Mouse (Mus musculus) megakaryocyte, embryonic 14.5 days (primary cell): ENCODE results near the gene Tinag. TPM values are rescaled to one million over a fixed set of nuclear protein-coding genes. Genes with fewer than 3 reads are reported as not detected.
"Not testable (repeated sequence)": the region's sequence is repeated elsewhere in the genome, so short reads cannot be mapped to it uniquely, and the experiment has no call there.

Source experiments
- H3K27me3 ChIP-seq: replicated peaks from 2 replicates; pipeline ENCODE3; 2012; ENCODE audit warnings: inconsistent platforms
- H3K36me3 ChIP-seq: replicated peaks from 2 replicates; pipeline ENCODE3; 2012; ENCODE audit warnings: low read length, inconsistent platforms, mixed read lengths
- H3K4me1 ChIP-seq: 2 replicates; pipeline ENCODE4 v1.6.1; 2012; ENCODE audit warnings: inconsistent platforms
- H3K4me3 ChIP-seq: replicated peaks from 2 replicates; pipeline ENCODE3; 2012; ENCODE audit warnings: moderate library complexity, mild to moderate bottlenecking, inconsistent platforms
- H3K9me3 ChIP-seq: 2 replicates; pipeline ENCODE4 v1.6.1; 2012; ENCODE audit warnings: inconsistent platforms
- FLI1 ChIP-seq: IDR thresholded peaks from 2 replicates; pipeline ENCODE4 v1.6.1; 2012; ENCODE audit warnings: low read length, inconsistent platforms, mixed read lengths
- GATA1 ChIP-seq: IDR thresholded peaks from 3 replicates; pipeline ENCODE4 v1.6.1; 2012; ENCODE audit warnings: mixed read lengths, low read length, inconsistent platforms, borderline replicate concordance
- polyA plus RNA-seq: library from polyadenylated mRNA; stranded (reverse); fragments of >175 nt; gene quantifications from 2 replicates; pipeline ENCODE4 v1.2.3, GENCODE M21; 2012; ENCODE audit warnings: low replicate concordance; ENCODE audit not compliant: insufficient read depth

Gene Tinag
- not detected in 2 replicates for polyA plus RNA-seq

GRCm38 (mm10) chr9:77045585-77045984 is at the start of gene Tinag:
Tinag (minus strand) TSS chr9:77045794.
- Histone ChIP-seq H3K36me3 (no peaks in the 10 kb centered on the region), H3K27me3 (no peaks in the 10 kb centered on the region), H3K4me3 (no peak within 1 kb of the TSS), H3K9me3 (no peaks in the 10 kb centered on the region), H3K4me1 (no peaks in the 10 kb centered on the region)
- TF ChIP-seq GATA1 (no peak), FLI1 (no peak)

DNA sequence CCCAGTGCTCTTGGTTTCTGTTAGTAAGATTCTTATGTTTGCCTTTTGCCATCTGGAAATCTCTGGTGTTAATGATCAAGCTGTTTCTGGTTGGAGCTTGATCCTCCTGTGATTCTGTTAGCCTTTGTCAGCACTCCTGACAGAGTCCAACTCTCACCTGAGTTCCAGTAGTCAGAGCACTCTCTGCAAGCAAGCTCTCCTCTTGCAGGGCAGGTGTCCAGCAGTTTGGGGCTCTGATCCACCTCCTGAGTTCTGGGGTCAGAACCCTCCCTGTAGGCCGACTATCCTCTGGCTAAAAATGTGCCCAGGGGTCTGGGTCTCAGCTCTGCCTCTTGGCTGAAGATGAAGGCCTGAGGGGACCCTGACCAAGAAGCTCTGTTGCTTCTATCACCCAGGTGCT is 37.6 kb upstream of the Tinag start:
- H3K4me1 ChIP-seq, H3K27me3 ChIP-seq, H3K36me3 ChIP-seq, H3K4me3 ChIP-seq, H3K9me3 ChIP-seq: not testable (repeated sequence)

DNA sequence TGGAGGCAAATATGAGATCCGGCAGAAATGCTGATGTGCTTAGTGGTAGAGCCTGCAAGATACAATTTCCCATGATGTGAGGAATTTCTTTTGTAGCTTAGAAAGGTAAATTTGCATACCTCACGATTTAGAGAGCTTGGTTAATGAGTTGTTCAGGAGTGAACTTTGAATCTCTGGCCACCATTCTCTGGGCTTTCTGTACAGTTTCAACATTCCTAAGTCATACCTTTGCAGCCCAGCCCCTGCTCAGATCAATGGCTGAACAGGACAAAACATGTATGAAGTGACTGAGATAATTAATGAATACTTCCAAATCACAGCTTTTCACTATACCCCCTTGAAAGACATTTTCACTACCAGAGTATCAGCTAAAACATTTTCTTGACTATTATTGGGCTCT is 26.1 kb upstream of the Tinag start:
- Histone ChIP-seq H3K4me3 (no peak overlapping the region), H3K4me1 (no peaks in the 10 kb centered on the region), H3K9me3 (no peaks in the 10 kb centered on the region), H3K36me3 (no peaks in the 10 kb centered on the region), H3K27me3 (no peaks in the 10 kb centered on the region)
- TF ChIP-seq GATA1 (no peak), FLI1 (no peak)

GRCm38 (mm10) chr9:77056611-77057010 is 11.0 kb upstream of the Tinag start:
- Histone ChIP-seq H3K9me3 (no peaks in the 10 kb centered on the region), H3K4me3 (no peak overlapping the region), H3K36me3 (no peaks in the 10 kb centered on the region), H3K4me1 (peaks cover 4% of the 10 kb centered on the region; the same call in 1 of the 2 replicates), H3K27me3 (no peaks in the 10 kb centered on the region)
- no peak for TF ChIP-seq GATA1
- TF ChIP-seq FLI1: no peak

DNA sequence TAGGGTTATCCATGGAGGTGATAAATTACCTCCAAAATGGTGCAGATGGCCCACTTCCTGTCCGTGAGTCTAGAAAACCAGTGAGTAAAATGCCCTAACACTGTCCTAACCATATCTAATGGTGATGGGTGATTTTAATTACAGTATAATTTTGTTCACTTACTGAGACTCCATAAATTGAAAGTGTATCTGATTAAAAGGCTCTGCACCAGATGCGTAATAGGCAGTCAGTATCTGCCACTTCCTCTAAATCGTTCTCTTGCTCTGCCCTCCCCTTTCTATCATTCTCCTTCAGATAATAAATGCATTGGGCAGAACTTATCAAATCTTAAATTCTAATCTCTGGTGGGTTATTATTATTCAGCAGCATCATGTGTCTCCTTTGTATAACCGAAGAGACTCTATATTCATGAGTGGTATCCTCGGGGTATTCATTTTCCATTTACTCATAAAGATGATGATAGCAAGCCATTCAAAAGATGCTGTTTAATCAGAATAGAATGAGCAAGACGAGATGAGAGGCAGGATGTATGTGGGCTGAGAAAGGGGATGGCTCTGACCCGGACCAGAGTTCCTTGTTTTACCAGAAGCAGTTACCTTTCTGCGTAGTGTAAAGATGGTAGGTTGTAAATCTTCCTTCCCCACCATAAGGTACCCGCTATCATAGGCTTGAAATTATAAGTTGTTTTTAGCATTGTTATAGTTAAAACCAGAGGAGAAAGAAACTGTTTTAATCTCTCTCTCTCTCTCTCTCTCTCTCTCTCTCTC is 9.0 kb upstream of the Tinag start:
- H3K9me3 ChIP-seq: no peaks in the 10 kb centered on the region
- no peaks in the 10 kb centered on the region for H3K36me3 ChIP-seq
- peaks cover 12% of the 10 kb centered on the region; the same call in 1 of the 2 replicates for H3K4me1 ChIP-seq
- no peak for TF ChIP-seq GATA1
- no peak for TF ChIP-seq FLI1
- H3K27me3 ChIP-seq: no peaks in the 10 kb centered on the region
- no peak overlapping the region for H3K4me3 ChIP-seq

GRCm38 (mm10) chr9:77051406-77051805 is 5.8 kb upstream of the Tinag start:
- Histone ChIP-seq H3K9me3 (no peaks in the 10 kb centered on the region), H3K36me3 (no peaks in the 10 kb centered on the region)
- TF ChIP-seq FLI1: no peak
- no peak for TF ChIP-seq GATA1

GRCm38 (mm10) chr9:77049669-77050068 is 4.1 kb upstream of the Tinag start:
- no peak for TF ChIP-seq GATA1
- TF ChIP-seq FLI1: no peak
- H3K36me3 ChIP-seq: no peaks in the 10 kb centered on the region
- H3K9me3 ChIP-seq: no peaks in the 10 kb centered on the region
- no peaks in the 10 kb centered on the region for H3K27me3 ChIP-seq
- no peak overlapping the region for H3K4me3 ChIP-seq
- H3K4me1 ChIP-seq: peaks cover 9% of the 10 kb centered on the region; the same call in 1 of the 2 replicates

More at GRCm38 (mm10) chr9:77051406-77051805, 5.8 kb upstream of the Tinag start:
- peaks cover 9% of the 10 kb centered on the region; the same call in 1 of the 2 replicates for H3K4me1 ChIP-seq
- H3K27me3 ChIP-seq: no peaks in the 10 kb centered on the region
- H3K4me3 ChIP-seq: no peak overlapping the region

DNA sequence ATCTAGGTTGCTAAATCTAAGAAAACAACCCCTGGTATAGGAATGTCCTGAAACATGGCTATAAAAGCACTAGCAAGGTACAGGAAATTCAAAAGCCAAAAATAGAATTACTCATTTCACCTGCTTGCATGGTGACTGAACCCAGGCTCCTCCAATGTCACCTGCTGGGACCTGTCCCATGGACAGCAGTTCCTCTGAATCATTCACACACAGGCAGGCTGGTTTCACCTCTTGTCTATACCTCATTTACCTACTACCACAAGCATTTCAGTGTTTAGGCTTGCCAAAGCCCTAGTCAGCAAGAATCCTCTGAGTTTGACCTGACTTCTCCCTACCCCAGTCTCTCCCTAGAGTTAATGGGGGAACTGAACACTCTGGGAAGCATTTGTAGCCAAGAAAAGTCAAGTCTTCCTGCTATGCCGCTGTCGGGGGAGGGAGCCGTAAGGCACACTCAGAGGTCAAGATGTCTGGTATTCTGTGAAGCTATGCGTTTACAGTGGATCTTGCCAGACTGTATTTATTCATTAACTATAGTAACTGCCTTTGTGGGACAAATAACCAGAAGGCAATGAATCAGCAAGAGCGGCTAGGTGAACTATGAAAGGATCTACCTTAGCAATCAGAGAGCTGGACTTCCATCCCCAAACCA is 597 bp upstream of the Tinag start:
- H3K36me3 ChIP-seq: no peaks in the 10 kb centered on the region
- H3K27me3 ChIP-seq: no peaks in the 10 kb centered on the region
- peaks cover 3% of the 10 kb centered on the region; the same call in 1 of the 2 replicates for H3K4me1 ChIP-seq
- H3K4me3 ChIP-seq: no peak overlapping the region
- H3K9me3 ChIP-seq: no peaks in the 10 kb centered on the region
- TF ChIP-seq FLI1: no peak
- TF ChIP-seq GATA1: no peak

DNA sequence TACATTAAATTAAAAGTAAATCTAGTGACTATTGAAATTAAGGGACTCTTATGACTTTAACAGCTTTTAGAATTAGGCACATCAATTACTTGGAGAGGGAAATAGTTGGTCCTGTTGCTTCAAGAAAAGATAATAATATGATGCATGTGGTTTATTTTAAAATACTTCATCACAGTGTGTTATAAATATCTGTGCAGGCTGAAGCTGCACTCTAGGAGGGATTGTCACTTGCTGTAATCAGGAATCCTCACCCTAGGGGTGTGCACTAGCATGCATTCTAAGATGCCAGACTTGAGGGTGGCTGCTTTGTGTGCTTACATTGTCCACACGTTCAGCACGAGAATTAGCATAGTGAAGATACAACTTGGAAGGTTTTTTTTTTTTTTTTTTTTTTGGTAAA is 10.2 kb downstream of the Tinag start:
- H3K4me1 ChIP-seq: no peaks in the 10 kb centered on the region
- H3K9me3 ChIP-seq: no peaks in the 10 kb centered on the region
- no peaks in the 10 kb centered on the region for H3K36me3 ChIP-seq
- TF ChIP-seq FLI1 (no peak), GATA1 (no peak)
- no peak overlapping the region for H3K4me3 ChIP-seq
- no peaks in the 10 kb centered on the region for H3K27me3 ChIP-seq

DNA sequence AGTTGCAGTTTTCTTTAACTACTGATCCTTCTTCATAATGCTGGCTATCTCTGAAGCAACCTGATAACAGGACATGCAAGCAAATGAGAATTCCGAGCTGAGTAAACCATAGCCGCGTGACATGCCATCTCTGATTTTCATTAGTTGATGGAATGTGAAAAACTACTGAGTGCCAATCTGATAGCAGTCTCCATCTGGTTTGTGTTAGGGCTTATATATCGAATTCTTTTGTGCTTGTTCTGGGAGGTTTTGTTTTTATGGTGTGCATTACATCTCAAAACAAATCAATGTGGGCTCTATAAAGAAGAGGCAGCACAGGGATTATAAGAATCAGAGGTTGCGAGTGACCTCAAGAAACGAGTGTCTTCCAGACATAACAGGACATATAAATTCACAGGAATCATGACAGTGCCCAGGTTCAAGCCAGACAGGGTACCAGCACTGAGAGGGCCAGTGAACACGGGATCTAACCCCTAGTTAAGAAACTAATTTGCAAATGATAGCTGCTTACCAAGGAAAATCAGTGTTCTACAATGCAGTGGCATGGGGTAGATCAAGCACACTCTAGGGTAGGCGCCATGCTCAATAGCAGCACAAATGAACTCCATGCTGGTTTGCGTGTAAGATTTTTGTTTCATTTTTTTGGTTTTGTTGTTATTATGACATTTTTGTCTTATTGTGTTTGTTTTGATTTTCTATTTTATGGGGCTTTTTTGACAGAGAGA is 13.0 kb downstream of the Tinag start:
- Histone ChIP-seq H3K27me3 (no peaks in the 10 kb centered on the region), H3K4me1 (no peaks in the 10 kb centered on the region), H3K4me3 (no peak overlapping the region), H3K36me3 (no peaks in the 10 kb centered on the region), H3K9me3 (no peaks in the 10 kb centered on the region)
- TF ChIP-seq FLI1 (no peak), GATA1 (no peak)
